Mouse (Mus musculus): ENCODE measurements around the gene Mlip. TPM values are rescaled to one million over a fixed set of nuclear protein-coding genes. Genes with fewer than 3 reads are reported as not detected.
"Not testable (repeated sequence)": the region's sequence is repeated elsewhere in the genome, so short reads cannot be mapped to it uniquely, and the experiment has no call there.

Gene Mlip
- polyA plus RNA-seq, 1 experiment from 2014 or later = 0.60 TPM

DNA sequence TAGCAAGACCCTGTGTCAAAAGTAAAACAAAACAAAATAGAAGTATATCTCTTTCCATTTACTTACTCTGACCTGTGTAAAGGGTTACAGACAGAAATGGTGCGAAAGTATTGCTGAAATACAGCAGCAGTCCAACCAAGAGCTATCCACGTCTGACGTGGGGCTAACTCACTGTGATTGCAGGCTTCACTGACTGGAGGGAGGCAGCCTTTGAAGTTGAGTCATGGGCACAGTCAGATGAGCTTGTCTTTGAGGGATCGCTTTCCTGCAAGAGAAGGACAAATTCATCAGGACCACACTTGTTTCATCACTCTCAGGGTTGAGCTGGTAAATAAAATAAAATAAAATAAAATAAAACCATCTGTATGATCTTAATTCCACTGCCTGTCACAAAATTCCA is 31.2 kb upstream of the Mlip start:
- Histone ChIP-seq H3K4me3 (ENCODE audit: low read length) (no peak overlapping the region), H3K36me3 (ENCODE audit: control insufficient read depth, insufficient read depth, low read length) (no peaks in the 10 kb centered on the region), H3K9me3 (ENCODE audit: control insufficient read depth, low read length) (no peaks in the 10 kb centered on the region), H3K4me1 (ENCODE audit: control insufficient read depth, insufficient read depth, low read length) (no peaks in the 10 kb centered on the region), H3K4me2 (ENCODE audit: low read depth, low read length) (no peak overlapping the region), H3K9ac (ENCODE audit: low read depth, low read length) (no peak overlapping the region), H3K27ac (ENCODE audit: low read length) (no peak overlapping the region), H3K27me3 (replicated peaks; ENCODE audit: control insufficient read depth, insufficient read depth, low read length) (no peaks in the 10 kb centered on the region)
- ATAC-seq = no peak
- WGBS = 79% methylated on average over 4 of the region's 4 CpGs

DNA sequence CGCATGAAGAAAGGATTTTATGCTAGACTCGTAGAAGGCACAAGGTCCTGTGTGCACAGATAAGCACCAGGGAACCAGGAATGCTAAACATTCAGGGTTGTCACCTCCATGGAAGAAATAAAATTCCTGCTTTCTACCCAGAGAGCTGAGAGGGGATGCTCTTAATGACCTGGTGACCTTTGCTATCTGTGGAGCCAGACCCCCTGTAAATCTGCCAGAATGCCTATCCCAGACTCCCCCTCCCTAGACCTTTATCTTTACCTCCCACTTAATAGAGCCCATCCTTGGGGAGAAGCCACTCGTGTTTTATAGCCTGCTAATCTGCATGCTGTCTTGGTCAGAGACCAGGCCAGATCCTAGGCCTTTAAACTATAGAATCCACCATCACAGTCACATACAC is 29.7 kb upstream of the Mlip start:
- Histone ChIP-seq H3K4me3 (ENCODE audit: low read length) (no peak overlapping the region), H3K4me2 (ENCODE audit: low read depth, low read length) (no peak overlapping the region), H3K4me1 (ENCODE audit: control insufficient read depth, insufficient read depth, low read length) (no peaks in the 10 kb centered on the region), H3K36me3 (ENCODE audit: control insufficient read depth, insufficient read depth, low read length) (no peaks in the 10 kb centered on the region), H3K9ac (ENCODE audit: low read depth, low read length) (no peak overlapping the region), H3K27me3 (replicated peaks; ENCODE audit: control insufficient read depth, insufficient read depth, low read length) (no peaks in the 10 kb centered on the region), H3K9me3 (ENCODE audit: control insufficient read depth, low read length) (no peaks in the 10 kb centered on the region), H3K27ac (ENCODE audit: low read length) (no peak overlapping the region)
- no peak for ATAC-seq
- 27% methylated on average over 3 of the region's 3 CpGs for WGBS

DNA sequence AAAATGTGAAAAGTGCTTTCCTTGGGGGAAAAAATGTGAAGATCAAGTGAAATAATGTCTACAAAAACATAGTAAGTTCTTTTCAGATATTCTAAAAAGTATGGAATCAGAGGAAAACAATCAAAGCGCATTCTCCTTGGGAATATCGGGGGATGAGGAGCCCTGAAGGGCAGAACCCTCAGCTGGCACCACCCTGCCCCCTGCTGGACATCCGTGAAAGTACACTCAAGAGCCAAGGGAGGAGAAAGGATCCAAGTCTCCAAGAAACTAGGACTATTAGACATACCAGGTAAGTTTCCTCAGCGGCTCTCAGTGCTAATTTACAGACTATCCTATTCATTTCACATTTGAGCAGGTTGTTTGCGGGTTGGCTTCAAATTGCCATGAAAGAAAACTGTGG is 28.8 kb upstream of the Mlip start:
- Histone ChIP-seq H3K9ac (ENCODE audit: low read depth, low read length) (no peak overlapping the region), H3K27me3 (replicated peaks; ENCODE audit: control insufficient read depth, insufficient read depth, low read length) (no peaks in the 10 kb centered on the region), H3K4me2 (ENCODE audit: low read depth, low read length) (no peak overlapping the region), H3K4me1 (ENCODE audit: control insufficient read depth, insufficient read depth, low read length) (no peaks in the 10 kb centered on the region), H3K9me3 (ENCODE audit: control insufficient read depth, low read length) (no peaks in the 10 kb centered on the region), H3K36me3 (ENCODE audit: control insufficient read depth, insufficient read depth, low read length) (no peaks in the 10 kb centered on the region), H3K4me3 (ENCODE audit: low read length) (no peak overlapping the region), H3K27ac (ENCODE audit: low read length) (no peak overlapping the region)
- 16% methylated on average over 5 of the region's 5 CpGs for WGBS
- no peak for ATAC-seq

DNA sequence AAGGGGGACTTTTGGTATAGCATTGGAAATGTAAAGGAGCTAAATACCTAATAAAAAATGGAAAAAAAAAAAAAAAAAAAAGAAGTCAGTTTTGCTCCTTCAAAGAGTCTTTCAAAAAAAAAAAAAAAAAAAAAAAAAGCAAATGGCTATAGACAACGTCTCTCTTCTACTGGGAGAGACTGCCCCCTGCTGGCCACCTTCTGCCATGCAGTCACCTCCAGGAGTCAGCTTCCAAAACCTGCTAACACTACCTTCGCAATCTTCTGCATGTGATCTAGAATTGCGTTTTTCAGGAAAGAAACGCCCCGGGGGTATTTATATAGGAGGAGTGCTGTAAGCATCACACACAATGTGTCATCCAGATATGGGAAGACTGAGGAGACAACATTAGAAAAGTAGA is 26.9 kb upstream of the Mlip start:
- no peaks in the 10 kb centered on the region for H3K9me3 ChIP-seq (ENCODE audit: control insufficient read depth, low read length)
- H3K27me3 ChIP-seq (replicated peaks; ENCODE audit: control insufficient read depth, insufficient read depth, low read length) = no peaks in the 10 kb centered on the region
- no peak overlapping the region for H3K4me3 ChIP-seq (ENCODE audit: low read length)
- no peaks in the 10 kb centered on the region for H3K36me3 ChIP-seq (ENCODE audit: control insufficient read depth, insufficient read depth, low read length)
- no peaks in the 10 kb centered on the region for H3K4me1 ChIP-seq (ENCODE audit: control insufficient read depth, insufficient read depth, low read length)
- H3K9ac ChIP-seq (ENCODE audit: low read depth, low read length) = no peak overlapping the region
- no peak overlapping the region for H3K4me2 ChIP-seq (ENCODE audit: low read depth, low read length)
- no peak for ATAC-seq
- H3K27ac ChIP-seq (ENCODE audit: low read length) = no peak overlapping the region
- WGBS = 48% methylated on average over 5 of the region's 5 CpGs

DNA sequence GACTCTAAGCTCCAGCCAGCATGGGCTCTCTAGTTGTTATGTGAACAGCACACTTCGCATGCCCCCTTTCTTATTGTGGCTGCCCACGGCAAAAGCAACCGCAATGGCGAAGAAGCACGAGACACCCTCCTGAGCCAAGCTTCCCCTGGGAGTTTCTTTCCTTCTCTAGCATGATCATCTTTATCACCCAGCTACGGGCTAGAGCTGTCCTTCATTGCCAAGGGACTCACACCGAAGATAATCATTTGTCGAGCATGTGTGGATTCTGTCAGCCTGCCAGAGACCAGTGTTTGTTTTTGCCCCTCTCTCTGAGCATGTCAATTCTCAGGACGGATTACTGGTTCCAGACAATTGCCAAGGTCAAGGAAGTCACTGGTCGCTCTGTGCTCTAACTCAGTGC is 24.9 kb upstream of the Mlip start:
- Histone ChIP-seq H3K36me3 (ENCODE audit: control insufficient read depth, insufficient read depth, low read length) (no peaks in the 10 kb centered on the region), H3K27ac (ENCODE audit: low read length) (no peak overlapping the region), H3K9me3 (ENCODE audit: control insufficient read depth, low read length) (no peaks in the 10 kb centered on the region), H3K4me3 (ENCODE audit: low read length) (no peak overlapping the region), H3K9ac (ENCODE audit: low read depth, low read length) (no peak overlapping the region), H3K4me2 (ENCODE audit: low read depth, low read length) (no peak overlapping the region), H3K27me3 (replicated peaks; ENCODE audit: control insufficient read depth, insufficient read depth, low read length) (no peaks in the 10 kb centered on the region), H3K4me1 (ENCODE audit: control insufficient read depth, insufficient read depth, low read length) (no peaks in the 10 kb centered on the region)
- ATAC-seq = no peak
- WGBS = 62% methylated on average over 10 of the region's 10 CpGs

DNA sequence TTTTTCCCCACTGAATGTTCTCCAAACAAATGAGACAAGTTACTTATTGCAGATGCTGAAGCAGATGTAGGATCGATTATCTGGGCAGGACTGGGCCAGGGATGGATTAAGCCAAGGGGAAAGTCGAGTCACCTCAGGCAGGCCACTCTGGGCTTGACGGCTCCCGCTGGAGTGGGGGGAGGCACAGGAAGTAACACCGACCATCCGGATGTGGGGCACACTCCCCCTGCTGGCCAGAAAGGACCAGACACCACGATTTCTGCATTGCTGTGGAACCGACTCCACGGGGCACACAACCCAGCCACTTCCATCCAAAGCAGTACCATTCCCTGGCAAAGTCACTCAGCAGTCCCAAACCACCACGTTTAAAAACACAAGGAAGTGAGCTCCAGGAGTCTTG is 24.3 kb upstream of the Mlip start:
- H3K4me2 ChIP-seq (ENCODE audit: low read depth, low read length) = no peak overlapping the region
- no peak overlapping the region for H3K9ac ChIP-seq (ENCODE audit: low read depth, low read length)
- ATAC-seq = no peak
- no peak overlapping the region for H3K4me3 ChIP-seq (ENCODE audit: low read length)
- no peaks in the 10 kb centered on the region for H3K9me3 ChIP-seq (ENCODE audit: control insufficient read depth, low read length)
- no peaks in the 10 kb centered on the region for H3K27me3 ChIP-seq (replicated peaks; ENCODE audit: control insufficient read depth, insufficient read depth, low read length)
- no peak overlapping the region for H3K27ac ChIP-seq (ENCODE audit: low read length)
- no peaks in the 10 kb centered on the region for H3K36me3 ChIP-seq (ENCODE audit: control insufficient read depth, insufficient read depth, low read length)
- H3K4me1 ChIP-seq (ENCODE audit: control insufficient read depth, insufficient read depth, low read length) = no peaks in the 10 kb centered on the region
- 75% methylated on average over 10 of the region's 10 CpGs for WGBS

DNA sequence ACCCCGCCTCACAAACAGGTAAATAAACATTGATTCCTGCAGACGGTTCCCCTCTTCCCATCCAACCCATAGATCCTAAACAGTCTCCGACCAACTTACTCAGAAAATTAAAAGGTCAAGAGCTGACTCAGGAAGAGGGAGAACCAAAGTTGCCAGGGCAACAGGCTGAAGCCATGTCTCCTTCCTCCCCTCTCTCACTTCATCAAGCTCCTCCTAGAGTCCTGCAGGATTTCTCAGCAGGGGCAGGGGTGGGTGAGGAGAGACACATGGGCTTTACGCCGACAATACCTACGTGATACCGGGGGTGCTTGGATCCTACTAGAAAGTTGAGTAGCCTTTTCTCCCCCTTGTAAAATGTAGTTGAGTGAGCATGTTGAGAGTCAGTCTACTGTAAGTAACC is 23.8 kb upstream of the Mlip start:
- WGBS = 86% methylated on average over 7 of the region's 7 CpGs
- Histone ChIP-seq H3K4me2 (ENCODE audit: low read depth, low read length) (no peak overlapping the region), H3K27ac (ENCODE audit: low read length) (no peak overlapping the region), H3K4me1 (ENCODE audit: control insufficient read depth, insufficient read depth, low read length) (no peaks in the 10 kb centered on the region), H3K36me3 (ENCODE audit: control insufficient read depth, insufficient read depth, low read length) (no peaks in the 10 kb centered on the region), H3K4me3 (ENCODE audit: low read length) (no peak overlapping the region), H3K27me3 (replicated peaks; ENCODE audit: control insufficient read depth, insufficient read depth, low read length) (no peaks in the 10 kb centered on the region), H3K9ac (ENCODE audit: low read depth, low read length) (no peak overlapping the region), H3K9me3 (ENCODE audit: control insufficient read depth, low read length) (no peaks in the 10 kb centered on the region)
- ATAC-seq = no peak

DNA sequence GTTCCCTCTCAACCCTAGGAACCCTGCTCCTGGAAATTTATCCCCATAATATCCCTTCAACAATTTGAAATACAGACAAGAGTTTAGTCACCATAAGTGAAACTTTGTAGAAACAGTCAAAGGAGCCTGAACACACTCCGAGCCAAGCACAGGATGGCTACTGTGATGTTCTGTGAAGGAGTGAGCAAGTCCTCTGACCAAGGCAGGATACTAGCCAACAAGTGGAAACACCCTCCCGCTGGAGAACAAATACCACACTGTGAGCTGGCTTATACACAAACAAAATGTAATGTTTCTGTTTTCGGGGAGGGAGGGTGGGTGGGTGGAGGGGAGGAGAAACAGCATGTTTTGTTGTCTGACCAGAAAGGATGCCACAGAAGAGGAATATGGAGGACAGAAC is 17.9 kb upstream of the Mlip start:
- no peak overlapping the region for H3K4me3 ChIP-seq (ENCODE audit: low read length)
- H3K4me1 ChIP-seq (ENCODE audit: control insufficient read depth, insufficient read depth, low read length) = no peaks in the 10 kb centered on the region
- 73% methylated on average over 3 of the region's 3 CpGs for WGBS
- no peaks in the 10 kb centered on the region for H3K27me3 ChIP-seq (replicated peaks; ENCODE audit: control insufficient read depth, insufficient read depth, low read length)
- no peak overlapping the region for H3K27ac ChIP-seq (ENCODE audit: low read length)
- ATAC-seq = no peak
- no peak overlapping the region for H3K4me2 ChIP-seq (ENCODE audit: low read depth, low read length)
- no peaks in the 10 kb centered on the region for H3K9me3 ChIP-seq (ENCODE audit: control insufficient read depth, low read length)
- H3K36me3 ChIP-seq (ENCODE audit: control insufficient read depth, insufficient read depth, low read length) = no peaks in the 10 kb centered on the region
- H3K9ac ChIP-seq (ENCODE audit: low read depth, low read length) = no peak overlapping the region

DNA sequence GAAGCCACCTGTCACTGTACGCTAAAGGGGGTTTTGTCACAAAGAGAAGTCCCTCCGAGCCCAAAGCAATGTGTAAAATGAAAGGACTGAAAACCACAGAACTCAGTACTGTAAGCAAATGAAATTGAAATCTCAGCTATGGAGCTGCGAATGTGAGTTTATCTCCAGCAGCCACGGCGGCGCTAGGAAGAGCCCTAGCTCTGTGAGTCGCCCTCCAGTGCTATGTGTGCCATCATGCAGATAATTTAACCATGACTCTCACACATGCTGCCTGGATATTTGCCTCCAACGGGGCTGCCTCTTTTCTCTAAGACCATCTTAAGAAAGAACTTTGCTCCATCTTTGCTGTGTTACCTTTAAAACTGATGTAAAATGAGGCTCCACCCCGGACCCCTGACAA is 16.5 kb upstream of the Mlip start:
- no peaks in the 10 kb centered on the region for H3K36me3 ChIP-seq (ENCODE audit: control insufficient read depth, insufficient read depth, low read length)
- no peak overlapping the region for H3K4me2 ChIP-seq (ENCODE audit: low read depth, low read length)
- H3K9me3 ChIP-seq (ENCODE audit: control insufficient read depth, low read length) = no peaks in the 10 kb centered on the region
- H3K4me3 ChIP-seq (ENCODE audit: low read length) = no peak overlapping the region
- ATAC-seq = no peak
- no peaks in the 10 kb centered on the region for H3K27me3 ChIP-seq (replicated peaks; ENCODE audit: control insufficient read depth, insufficient read depth, low read length)
- no peak overlapping the region for H3K27ac ChIP-seq (ENCODE audit: low read length)
- H3K9ac ChIP-seq (ENCODE audit: low read depth, low read length) = no peak overlapping the region
- no peaks in the 10 kb centered on the region for H3K4me1 ChIP-seq (ENCODE audit: control insufficient read depth, insufficient read depth, low read length)
- WGBS = 80% methylated on average over 9 of the region's 9 CpGs

DNA sequence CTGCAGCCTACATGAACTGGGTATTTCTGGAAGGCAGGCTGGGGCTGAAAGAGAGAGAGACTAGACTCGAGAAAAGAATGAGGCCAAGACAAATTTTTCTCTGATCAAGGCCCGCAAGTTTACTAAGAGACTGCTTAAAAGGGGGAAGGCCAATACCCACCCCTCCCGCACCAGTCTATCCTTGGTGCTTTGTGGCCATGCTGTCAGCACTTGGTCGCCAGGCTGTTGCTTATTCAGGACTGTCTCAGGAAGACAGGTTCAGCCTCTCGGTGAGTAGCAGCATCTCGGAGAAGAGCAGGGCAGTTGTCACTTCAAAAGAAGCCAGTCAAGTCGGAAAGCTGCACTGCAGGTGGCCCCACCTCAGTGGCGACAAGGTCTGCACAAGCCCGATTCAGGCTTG is 11.9 kb upstream of the Mlip start:
- not testable (repeated sequence) for H3K4me2 ChIP-seq (ENCODE audit: low read depth, low read length); H3K4me1 ChIP-seq (ENCODE audit: control insufficient read depth, insufficient read depth, low read length); ATAC-seq; H3K36me3 ChIP-seq (ENCODE audit: control insufficient read depth, insufficient read depth, low read length); H3K27me3 ChIP-seq (replicated peaks; ENCODE audit: control insufficient read depth, insufficient read depth, low read length); H3K9me3 ChIP-seq (ENCODE audit: control insufficient read depth, low read length); H3K9ac ChIP-seq (ENCODE audit: low read depth, low read length); H3K4me3 ChIP-seq (ENCODE audit: low read length); H3K27ac ChIP-seq (ENCODE audit: low read length)
- WGBS = 72% methylated on average over 9 of the region's 9 CpGs
